Mouse (Mus musculus): ENCODE results near the gene Actl6b.

Actl6b gene

GRCm38 (mm10) chr5:137553411-137553837 is at the start of gene Actl6b:
Gene Actl6b (plus strand): TSS chr5:137553517.
- DNase-seq (ENCODE audit: low spot score) = no peak

GRCm38 (mm10) chr5:137504041-137504440 is 49.3 kb upstream of the Actl6b start:
- no peak for DNase-seq (ENCODE audit: low spot score)

GRCm38 (mm10) chr5:137510014-137510501 is 43.3 kb upstream of the Actl6b start:
- DNase-seq (ENCODE audit: low spot score) = no peak

- DNase-seq (ENCODE audit: low spot score) = no peak
These were observed 42.5 kb upstream of the Actl6b start for GRCm38 (mm10) chr5:137510573-137511390.

GRCm38 (mm10) chr5:137511706-137512105 is 41.6 kb upstream of the Actl6b start:
- no peak for DNase-seq (ENCODE audit: low spot score)

GRCm38 (mm10) chr5:137512847-137513794 is 40.2 kb upstream of the Actl6b start:
- DNase-seq (ENCODE audit: low spot score) = no peak

GRCm38 (mm10) chr5:137513951-137514721 is 39.2 kb upstream of the Actl6b start:
- DNase-seq (ENCODE audit: low spot score) = no peak

- DNase-seq (ENCODE audit: low spot score) = no peak
These were observed 38.5 kb upstream of the Actl6b start for GRCm38 (mm10) chr5:137514811-137515210.

- DNase-seq (ENCODE audit: low spot score) = no peak
These were observed 34.9 kb upstream of the Actl6b start, which contains the start of gene Gigyf1 for GRCm38 (mm10) chr5:137518436-137518835. Gene Gigyf1 (plus strand): TSS chr5:137518548.

GRCm38 (mm10) chr5:137519691-137520550 is 33.4 kb upstream of the Actl6b start:
- no peak for DNase-seq (ENCODE audit: low spot score)

- DNase-seq (ENCODE audit: low spot score) = no peak
These were observed 31.5 kb upstream of the Actl6b start for GRCm38 (mm10) chr5:137521861-137522260.

GRCm38 (mm10) chr5:137522711-137523110 is 30.6 kb upstream of the Actl6b start:
- no peak for DNase-seq (ENCODE audit: low spot score)

GRCm38 (mm10) chr5:137523396-137524250 is 29.7 kb upstream of the Actl6b start:
- no peak for DNase-seq (ENCODE audit: low spot score)

GRCm38 (mm10) chr5:137524251-137524515 is 29.1 kb upstream of the Actl6b start:
- no peak for DNase-seq (ENCODE audit: low spot score)

GRCm38 (mm10) chr5:137524671-137525070 is 28.6 kb upstream of the Actl6b start:
- DNase-seq (ENCODE audit: low spot score) = no peak

GRCm38 (mm10) chr5:137525511-137525910 is 27.8 kb upstream of the Actl6b start:
- no peak for DNase-seq (ENCODE audit: low spot score)

- no peak for DNase-seq (ENCODE audit: low spot score)
These were observed 27.0 kb upstream of the Actl6b start for GRCm38 (mm10) chr5:137526192-137526936.

GRCm38 (mm10) chr5:137527413-137527812 is 25.9 kb upstream of the Actl6b start:
- DNase-seq (ENCODE audit: low spot score) = no peak

GRCm38 (mm10) chr5:137528247-137528968 is 24.9 kb upstream of the Actl6b start:
- no peak for DNase-seq (ENCODE audit: low spot score)
